Mouse (Mus musculus): ENCODE measurements around the gene Dnm3. TPM values are rescaled to one million over a fixed set of nuclear protein-coding genes. Genes with fewer than 3 reads are reported as not detected.

Dnm3 gene
- polyA plus RNA-seq, 1 experiment from 2014 or later: 27.8 TPM

DNA sequence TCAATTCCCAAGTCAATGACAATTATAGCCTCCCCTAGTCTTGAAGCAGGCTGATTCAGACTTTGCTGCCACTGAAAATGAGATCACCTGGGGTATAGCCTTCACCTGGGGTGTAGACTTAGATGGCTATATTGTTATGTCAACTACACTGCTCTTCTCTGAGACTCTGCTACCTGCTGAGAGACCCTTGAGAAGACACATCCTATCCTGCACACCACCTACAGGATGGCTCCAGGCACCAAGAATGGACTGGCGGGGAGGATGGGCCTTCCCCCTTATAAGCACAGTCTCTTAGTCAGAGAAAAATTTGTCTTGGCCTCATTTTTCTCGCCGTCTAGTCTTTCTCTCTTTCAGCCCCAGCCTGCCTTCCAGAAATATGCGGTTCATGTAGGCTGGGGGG, 123.1 kb downstream of the Dnm3 start:
- Histone ChIP-seq H3K9me3 (no peaks in the 10 kb centered on the region), H3K4me1 (no peaks in the 10 kb centered on the region), H3K4me3 (no peak overlapping the region), H3K9ac (no peak overlapping the region), H3K36me3 (no peaks in the 10 kb centered on the region), H3K27ac (no peak overlapping the region), H3K4me2 (replicated peaks) (no peak overlapping the region), H3K27me3 (replicated peaks) (no peaks in the 10 kb centered on the region)
- 88% methylated on average over 4 of the region's 4 CpGs for WGBS
- ATAC-seq (ENCODE audit: low FRiP score, low read depth): no peak

GRCm38 (mm10) chr1:162353831-162354230, 124.0 kb downstream of the Dnm3 start:
- H3K27ac ChIP-seq: no peak overlapping the region

DNA sequence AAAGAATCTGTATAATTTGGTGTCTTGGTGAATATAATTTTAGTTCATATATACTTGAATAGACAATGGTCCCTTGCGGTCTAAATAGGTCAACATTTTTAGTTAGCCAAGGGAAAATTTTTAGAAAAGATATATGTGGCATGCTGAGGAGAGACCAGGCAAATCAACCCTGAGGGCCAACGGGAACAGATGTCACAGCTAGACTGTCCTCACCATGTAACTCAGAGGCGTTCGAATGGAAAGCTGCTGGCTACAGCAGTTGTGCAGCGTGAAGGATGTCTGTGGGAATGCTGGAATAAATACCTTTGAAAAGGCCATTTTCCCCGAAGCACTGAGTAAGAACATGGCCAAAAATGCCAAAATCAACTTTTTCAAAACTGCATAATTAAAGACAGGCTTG, 128.5 kb downstream of the Dnm3 start:
- Histone ChIP-seq H3K4me1 (no peaks in the 10 kb centered on the region), H3K9ac (no peak overlapping the region), H3K4me2 (replicated peaks) (no peak overlapping the region), H3K9me3 (no peaks in the 10 kb centered on the region), H3K36me3 (no peaks in the 10 kb centered on the region), H3K4me3 (no peak overlapping the region), H3K27me3 (replicated peaks) (no peaks in the 10 kb centered on the region), H3K27ac (no peak overlapping the region)
- WGBS: 68% methylated on average over 6 of the region's 6 CpGs
- ATAC-seq (ENCODE audit: low FRiP score, low read depth): no peak

More at GRCm38 (mm10) chr1:162353831-162354230, 124.0 kb downstream of the Dnm3 start:
- Histone ChIP-seq H3K27me3 (replicated peaks) (no peaks in the 10 kb centered on the region), H3K4me2 (replicated peaks) (no peak overlapping the region), H3K9ac (no peak overlapping the region), H3K4me1 (no peaks in the 10 kb centered on the region), H3K4me3 (no peak overlapping the region), H3K9me3 (no peaks in the 10 kb centered on the region), H3K36me3 (no peaks in the 10 kb centered on the region)
- 77% methylated on average over 4 of the region's 4 CpGs for WGBS
- ATAC-seq (ENCODE audit: low FRiP score, low read depth): no peak

DNA sequence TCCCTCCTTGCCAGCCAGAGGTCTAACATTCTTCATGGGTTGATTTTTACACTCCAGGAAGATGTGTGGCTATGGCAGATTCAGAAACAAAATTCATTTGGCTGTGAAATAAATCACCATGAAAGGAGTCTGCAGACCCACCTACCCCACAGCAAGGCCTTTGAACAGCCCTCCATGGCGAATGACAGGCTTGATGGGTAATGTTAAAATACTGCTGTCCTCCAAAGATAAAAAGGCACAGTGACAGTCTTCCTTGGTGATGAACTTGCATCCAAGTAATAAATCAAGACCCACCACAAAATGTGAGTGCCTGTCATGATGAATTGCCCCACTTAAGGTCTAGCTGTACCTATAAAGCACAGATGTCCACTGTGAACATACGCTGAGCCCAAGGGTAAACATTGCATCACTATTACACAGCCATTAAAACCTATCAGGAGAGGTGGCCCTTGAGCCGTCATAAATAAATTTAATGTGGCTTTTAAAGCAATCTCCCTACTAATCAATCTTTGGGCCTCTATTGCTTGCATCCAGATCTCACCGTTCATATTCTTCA, 131.3 kb downstream of the Dnm3 start:
- Histone ChIP-seq H3K36me3 (no peaks in the 10 kb centered on the region), H3K4me1 (no peaks in the 10 kb centered on the region), H3K4me3 (no peak overlapping the region), H3K27ac (no peak overlapping the region), H3K4me2 (replicated peaks) (no peak overlapping the region), H3K27me3 (replicated peaks) (no peaks in the 10 kb centered on the region), H3K9ac (no peak overlapping the region), H3K9me3 (no peaks in the 10 kb centered on the region)
- WGBS: 55% methylated on average over 4 of the region's 4 CpGs
- peak; percentile 93 for ATAC-seq (ENCODE audit: low FRiP score, low read depth)

GRCm38 (mm10) chr1:162337170-162337569, 140.7 kb downstream of the Dnm3 start:
- no peak for ATAC-seq (ENCODE audit: low FRiP score, low read depth)
- no peaks in the 10 kb centered on the region for H3K27me3 ChIP-seq (replicated peaks)
- no peak overlapping the region for H3K4me2 ChIP-seq (replicated peaks)
- no peaks in the 10 kb centered on the region for H3K36me3 ChIP-seq
- 0 out of 2 replicates have a peak, but pooled peaks cover 4% of the 10 kb centered on the region for H3K4me1 ChIP-seq
- no peak overlapping the region for H3K27ac ChIP-seq
- H3K9ac ChIP-seq: no peak overlapping the region
- no peak overlapping the region for H3K4me3 ChIP-seq
- WGBS: 91% methylated on average over 1 of the region's 1 CpGs
- H3K9me3 ChIP-seq: no peaks in the 10 kb centered on the region

DNA sequence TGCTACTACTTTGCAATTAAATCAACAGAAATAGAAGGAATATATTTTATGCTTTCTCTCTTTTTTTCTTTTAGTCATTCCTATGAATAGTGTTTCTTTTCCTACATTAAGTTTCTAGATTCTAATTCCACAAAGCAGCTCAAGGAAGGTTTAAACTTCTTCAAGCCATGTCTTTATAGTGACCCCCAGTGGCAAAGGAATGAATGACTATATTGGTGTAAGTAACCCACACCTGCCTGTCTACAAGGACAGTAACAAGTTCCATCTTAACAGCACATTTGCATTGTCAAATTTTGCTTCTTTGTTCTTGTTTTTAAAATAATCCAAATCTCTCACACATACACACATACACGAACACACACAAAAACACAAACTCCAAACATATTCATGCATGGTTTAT, 141.2 kb downstream of the Dnm3 start:
- Histone ChIP-seq H3K9me3 (no peaks in the 10 kb centered on the region), H3K4me2 (replicated peaks) (no peak overlapping the region), H3K27me3 (replicated peaks) (no peaks in the 10 kb centered on the region), H3K9ac (no peak overlapping the region), H3K4me1 (0 out of 2 replicates have a peak, but pooled peaks cover 4% of the 10 kb centered on the region), H3K27ac (no peak overlapping the region), H3K36me3 (no peaks in the 10 kb centered on the region), H3K4me3 (no peak overlapping the region)
- 35% methylated on average over 1 of the region's 1 CpGs for WGBS
- ATAC-seq (ENCODE audit: low FRiP score, low read depth): peak; percentile 61

- no peak overlapping the region for H3K4me3 ChIP-seq
- peak; percentile 62 for ATAC-seq (ENCODE audit: low FRiP score, low read depth)
- H3K36me3 ChIP-seq: no peaks in the 10 kb centered on the region
- 0 out of 2 replicates have a peak, but pooled peaks cover 4% of the 10 kb centered on the region for H3K4me1 ChIP-seq
- no peaks in the 10 kb centered on the region for H3K9me3 ChIP-seq
- no peak overlapping the region for H3K4me2 ChIP-seq (replicated peaks)
- WGBS: 41% methylated on average over 3 of the region's 3 CpGs
- no peak overlapping the region for H3K27ac ChIP-seq
- H3K9ac ChIP-seq: no peak overlapping the region
- H3K27me3 ChIP-seq (replicated peaks): no peaks in the 10 kb centered on the region
These were observed 141.6 kb downstream of the Dnm3 start for GRCm38 (mm10) chr1:162336224-162336623.

DNA sequence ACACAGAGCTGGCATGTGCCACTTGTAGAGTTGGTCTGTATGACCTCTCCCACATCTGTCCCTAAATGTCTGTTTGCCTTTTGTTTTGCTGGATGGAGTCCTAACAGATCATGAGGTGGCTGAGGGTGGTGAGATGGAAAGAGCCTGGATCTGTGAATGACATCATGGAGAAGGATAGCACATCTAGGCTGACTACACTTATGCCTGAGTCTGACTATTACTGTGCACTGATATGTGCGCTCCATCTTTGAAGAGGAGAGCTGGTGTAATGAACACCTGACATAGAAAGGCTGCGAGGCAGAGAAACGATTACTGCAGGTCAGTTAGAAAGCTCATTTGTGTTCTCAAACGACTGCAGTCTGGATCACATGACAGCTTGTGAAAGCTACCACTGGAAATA, 149.2 kb downstream of the Dnm3 start:
- no peak overlapping the region for H3K9ac ChIP-seq
- H3K4me1 ChIP-seq: no peaks in the 10 kb centered on the region
- H3K27me3 ChIP-seq (replicated peaks): no peaks in the 10 kb centered on the region
- H3K4me2 ChIP-seq (replicated peaks): no peak overlapping the region
- H3K4me3 ChIP-seq: no peak overlapping the region
- 72% methylated on average over 4 of the region's 4 CpGs for WGBS
- no peaks in the 10 kb centered on the region for H3K9me3 ChIP-seq
- H3K27ac ChIP-seq: no peak overlapping the region
- no peak for ATAC-seq (ENCODE audit: low FRiP score, low read depth)
- H3K36me3 ChIP-seq: no peaks in the 10 kb centered on the region

GRCm38 (mm10) chr1:162327631-162328030, 150.2 kb downstream of the Dnm3 start:
- no peak for ATAC-seq (ENCODE audit: low FRiP score, low read depth)
- 75% methylated on average over 2 of the region's 2 CpGs for WGBS
- Histone ChIP-seq H3K9ac (no peak overlapping the region), H3K4me1 (no peaks in the 10 kb centered on the region), H3K4me3 (no peak overlapping the region), H3K27me3 (replicated peaks) (no peaks in the 10 kb centered on the region), H3K9me3 (no peaks in the 10 kb centered on the region), H3K27ac (no peak overlapping the region), H3K36me3 (no peaks in the 10 kb centered on the region), H3K4me2 (replicated peaks) (no peak overlapping the region)

DNA sequence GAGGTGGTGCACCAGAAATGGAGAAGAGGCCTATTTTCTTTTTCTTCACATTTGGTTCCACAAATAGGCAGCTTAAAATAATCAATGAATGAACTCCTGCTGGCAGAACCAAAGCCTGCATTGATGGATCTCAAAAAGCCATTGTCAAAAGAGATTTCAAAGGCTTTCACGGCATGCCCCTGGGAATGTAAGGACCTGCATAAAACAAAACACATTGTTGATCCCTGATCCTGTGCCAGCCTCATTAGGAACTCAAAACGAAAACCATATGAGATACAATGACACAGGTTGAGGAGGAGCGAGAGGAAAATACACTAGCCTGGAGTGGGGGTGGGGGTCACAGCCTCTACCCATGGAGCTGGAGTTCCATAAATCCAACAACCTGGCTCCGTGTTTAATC, 153.4 kb downstream of the Dnm3 start:
- Histone ChIP-seq H3K4me2 (replicated peaks) (no peak overlapping the region), H3K27ac (no peak overlapping the region), H3K27me3 (replicated peaks) (no peaks in the 10 kb centered on the region), H3K36me3 (no peaks in the 10 kb centered on the region), H3K4me3 (no peak overlapping the region), H3K9me3 (no peaks in the 10 kb centered on the region), H3K9ac (no peak overlapping the region), H3K4me1 (no peaks in the 10 kb centered on the region)
- ATAC-seq (ENCODE audit: low FRiP score, low read depth): no peak
- WGBS: 20% methylated on average over 4 of the region's 4 CpGs

- 84% methylated on average over 2 of the region's 2 CpGs for WGBS
- no peak for ATAC-seq (ENCODE audit: low FRiP score, low read depth)
- Histone ChIP-seq H3K27ac (no peak overlapping the region), H3K4me1 (no peaks in the 10 kb centered on the region), H3K27me3 (replicated peaks) (no peaks in the 10 kb centered on the region), H3K4me2 (replicated peaks) (no peak overlapping the region), H3K4me3 (no peak overlapping the region), H3K9me3 (no peaks in the 10 kb centered on the region), H3K9ac (no peak overlapping the region), H3K36me3 (0 out of 2 replicates have a peak, but pooled peaks cover 3% of the 10 kb centered on the region)
These were observed 154.7 kb downstream of the Dnm3 start for GRCm38 (mm10) chr1:162323142-162323541.

DNA sequence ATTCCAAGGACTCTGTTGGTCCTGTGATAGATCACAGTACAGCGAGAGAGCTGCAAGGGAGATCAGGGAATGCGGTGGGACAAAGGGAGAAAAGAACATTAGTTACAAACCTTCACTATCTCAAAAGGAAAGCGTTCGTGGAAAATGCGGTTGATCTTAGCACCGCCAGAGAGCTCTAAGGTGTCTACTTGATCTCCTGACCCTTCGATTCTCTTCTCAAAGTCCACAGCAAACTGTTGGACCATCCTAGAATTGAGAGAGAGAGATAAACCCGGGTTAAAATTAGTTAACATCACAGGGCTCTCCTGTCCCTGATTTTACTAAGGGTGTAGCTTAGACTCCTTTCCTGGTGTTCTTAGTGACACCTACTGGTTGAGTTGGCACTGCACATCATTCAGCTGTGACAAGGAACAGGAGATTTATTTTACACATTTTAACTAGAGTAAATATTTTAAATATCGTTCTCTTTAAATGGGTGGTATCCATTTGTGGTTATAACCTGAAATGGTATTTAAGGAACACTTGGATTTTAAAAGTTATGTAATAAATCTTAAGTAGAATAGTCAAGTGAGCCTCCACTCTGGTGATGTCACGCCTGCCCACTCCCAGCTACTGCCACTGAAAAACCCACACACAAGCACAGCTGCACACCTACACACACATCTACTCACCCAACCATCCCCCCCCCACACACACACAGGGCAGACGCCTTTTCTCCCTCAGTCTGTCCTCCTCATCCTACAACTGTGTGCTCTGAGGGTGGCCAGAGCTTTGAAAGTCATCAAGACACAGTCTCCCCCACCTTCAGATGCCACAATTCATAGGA, 164.2 kb downstream of the Dnm3 start:
- Histone ChIP-seq H3K27ac (no peak overlapping the region), H3K36me3 (0 out of 2 replicates have a peak, but pooled peaks cover 3% of the 10 kb centered on the region), H3K27me3 (replicated peaks) (no peaks in the 10 kb centered on the region), H3K4me3 (no peak overlapping the region), H3K9me3 (no peaks in the 10 kb centered on the region), H3K4me2 (replicated peaks) (peak overlapping the region; percentile 45), H3K4me1 (0 out of 2 replicates have a peak, but pooled peaks cover 4% of the 10 kb centered on the region), H3K9ac (no peak overlapping the region)
- ATAC-seq (ENCODE audit: low FRiP score, low read depth): peak; percentile 94
- WGBS: 25% methylated on average over 11 of the region's 11 CpGs

All from neural tube, embryonic 12.5 days (tissue).